Mouse (Mus musculus) kidney, adult 2 months (tissue): ENCODE measurements around the gene Ccl21a.
"Not testable (repeated sequence)": the region's sequence is repeated elsewhere in the genome, so short reads cannot be mapped to it uniquely, and the experiment has no call there.

Experiments used
- CTCF ChIP-seq: fragments of 200-500 bp; conservative IDR thresholded peaks from 2 replicates; pipeline ENCODE4 v1.5.1; 2011; ENCODE audit warnings: low read depth, mild to moderate bottlenecking, control low read depth, low read length, moderate library complexity, mixed read lengths; ENCODE audit not compliant: insufficient read depth, insufficient read length
- POLR2A ChIP-seq: fragments of 200-500 bp; IDR thresholded peaks from one replicate; pipeline ENCODE4 v1.6.1; 2011; ENCODE audit warnings: low read depth, low read length, control low read depth

- not testable (repeated sequence) for TF ChIP-seq POLR2A, CTCF
Measured at GRCm38 (mm10) chr4:42735245-42735644, 38.5 kb downstream of the Ccl21a start, which contains the start of gene 4930578G10Rik.
